Mouse (Mus musculus) hindbrain, embryonic 14.5 days (tissue): ENCODE data around the gene Ext2. TPM values are rescaled to one million over a fixed set of nuclear protein-coding genes. Genes with fewer than 3 reads are reported as not detected.

Experiments used
- ATAC-seq: fragments of 200-750 bp; cut with Nextera tagmentation; 2 replicates; pipeline ENCODE4 v1.8.0; 2017; ENCODE audit warnings: moderate number of reproducible peaks, mild to moderate bottlenecking, moderate TSS enrichment, moderate library complexity; ENCODE audit not compliant: low FRiP score
- DNase-seq: peaks from one replicate; pipeline ENCODE4 v3.0.0-alpha.2; 2015; ENCODE audit warnings: low spot score
- H3K27ac ChIP-seq: fragments of 300-500 bp; sonication (generic); 2 replicates; pipeline ENCODE4 v1.5.1; 2014; ENCODE audit warnings: mild to moderate bottlenecking, moderate library complexity
- H3K27me3 ChIP-seq: fragments of 300-500 bp; sonication (generic); 2 replicates; pipeline ENCODE4 v1.6.1; 2014; ENCODE audit warnings: mild to moderate bottlenecking, low read length, mixed read lengths; ENCODE audit not compliant: control insufficient read depth, insufficient read depth
- H3K36me3 ChIP-seq: fragments of 300-500 bp; sonication (generic); replicated peaks from 2 replicates; pipeline ENCODE4 v1.6.1; 2014; ENCODE audit not compliant: control insufficient read depth, insufficient read depth
- H3K4me1 ChIP-seq: fragments of 300-500 bp; sonication (generic); replicated peaks from 2 replicates; pipeline ENCODE4 v1.6.1; 2014; ENCODE audit warnings: antibody characterized with exemption, low read length, mixed read lengths; ENCODE audit not compliant: control insufficient read depth, insufficient read depth
- H3K4me2 ChIP-seq: fragments of 300-500 bp; sonication (generic); replicated peaks from 2 replicates; pipeline ENCODE4 v1.6.1; 2014; ENCODE audit warnings: mild to moderate bottlenecking, moderate library complexity
- H3K4me3 ChIP-seq: fragments of 300-500 bp; sonication (generic); replicated peaks from 2 replicates; pipeline ENCODE4 v1.5.1; 2014; ENCODE audit warnings: mild to moderate bottlenecking, low read length
- H3K9ac ChIP-seq: fragments of 300-500 bp; sonication (generic); 2 replicates; pipeline ENCODE4 v1.6.1; 2014
- H3K9me3 ChIP-seq: fragments of 300-500 bp; sonication (generic); 2 replicates; pipeline ENCODE4 v1.6.1; 2016; ENCODE audit warnings: low read length; ENCODE audit not compliant: control insufficient read depth
- WGBS: fragments of 180-500 bp; shearing (Covaris S2); extraction: QIAGEN DNeasy Blood & Tissue Kit; methylation state at CpG from one replicate; pipeline ENCODE4 v1.1.7; 2014; 5-methylcytosine and 5-hydroxymethylcytosine counted together
- polyA plus RNA-seq: library from polyadenylated mRNA; unstranded; fragments of >200 nt; fragmentation: Nextera tagmentation; extraction: Ambion mirVana; gene quantifications from 2 replicates; pipeline ENCODE4 v1.2.1, GENCODE M21; 2014

Ext2 gene
- polyA plus RNA-seq, 1 experiment from 2014 or later: 71.3 TPM

DNA sequence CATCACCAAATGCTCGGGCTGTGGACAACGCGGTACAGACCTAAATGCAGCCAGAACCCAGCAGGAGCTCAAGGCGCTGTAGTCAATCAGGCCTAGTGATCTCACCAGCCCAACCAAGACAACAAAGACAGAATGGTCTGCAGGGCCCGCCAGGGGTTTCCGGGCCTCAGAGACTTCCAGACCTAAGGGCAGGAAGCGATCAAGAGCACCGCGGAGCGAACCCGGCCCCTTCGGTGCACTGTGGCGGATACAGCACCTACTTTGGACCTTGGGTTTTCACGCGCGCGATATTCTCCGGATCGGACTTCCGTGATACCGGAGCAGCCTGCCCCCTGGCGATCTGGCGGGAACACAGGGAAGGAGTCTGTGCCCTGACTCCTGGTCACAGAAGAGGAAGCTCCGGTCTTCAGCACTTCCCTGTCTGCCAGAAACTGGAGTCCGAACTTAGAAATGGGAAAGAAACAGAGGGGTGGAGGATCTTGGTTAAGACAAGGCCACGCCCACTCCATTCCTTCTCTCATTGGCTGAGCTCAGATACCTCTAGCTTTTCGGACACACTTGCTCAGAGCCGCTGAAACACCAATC is 27.2 kb upstream of the Ext2 start, which contains the start of gene Accs:
Accs (minus strand) TSS at position 439 of the 585 bp plus-strand sequence.
- 0 out of 2 replicates have a peak, but pooled peaks cover under 1% of the 10 kb centered on the region for H3K36me3 ChIP-seq
- H3K4me1 ChIP-seq: peaks cover 9% of the 10 kb centered on the region
- H3K9ac ChIP-seq: peak within 1 kb of the TSS; percentile 75
- under 1% methylated on average over 28 of the region's 28 CpGs for WGBS
- H3K27ac ChIP-seq: peak within 1 kb of the TSS; percentile 80
- ATAC-seq: peak; percentile 83
- H3K9me3 ChIP-seq: no peaks in the 10 kb centered on the region
- peak; percentile 76 for DNase-seq
- peak within 1 kb of the TSS; percentile 70 for H3K4me2 ChIP-seq
- H3K27me3 ChIP-seq: no peaks in the 10 kb centered on the region
- peak within 1 kb of the TSS; percentile 53 for H3K4me3 ChIP-seq

DNA sequence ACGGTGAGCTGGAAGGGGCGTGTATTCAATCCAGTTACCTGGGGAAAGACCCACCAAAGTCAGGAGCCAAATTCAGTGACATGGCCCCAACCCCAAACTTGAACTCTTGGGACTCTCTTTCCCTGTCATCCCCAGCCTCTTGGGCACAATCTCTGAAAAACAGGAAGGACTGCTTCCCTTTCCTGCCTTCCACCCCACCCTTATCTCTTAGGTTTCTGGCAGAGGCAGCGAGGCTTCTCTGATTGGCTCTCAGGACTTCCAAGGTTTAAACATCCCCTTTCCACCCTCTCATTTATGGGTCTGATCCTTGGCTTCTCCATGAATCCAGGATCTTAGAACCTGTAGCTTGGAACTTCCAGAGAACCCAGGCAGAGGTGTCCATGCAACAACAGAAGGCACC is 19.0 kb upstream of the Ext2 start:
- Histone ChIP-seq H3K4me2 (no peak overlapping the region), H3K9me3 (no peaks in the 10 kb centered on the region), H3K36me3 (peaks cover 62% of the 10 kb centered on the region), H3K27ac (no peak overlapping the region), H3K9ac (no peak overlapping the region), H3K4me1 (no peaks in the 10 kb centered on the region), H3K27me3 (no peaks in the 10 kb centered on the region), H3K4me3 (no peak overlapping the region)
- WGBS: 97% methylated on average over 3 of the region's 3 CpGs
- ATAC-seq: no peak
- no peak for DNase-seq

DNA sequence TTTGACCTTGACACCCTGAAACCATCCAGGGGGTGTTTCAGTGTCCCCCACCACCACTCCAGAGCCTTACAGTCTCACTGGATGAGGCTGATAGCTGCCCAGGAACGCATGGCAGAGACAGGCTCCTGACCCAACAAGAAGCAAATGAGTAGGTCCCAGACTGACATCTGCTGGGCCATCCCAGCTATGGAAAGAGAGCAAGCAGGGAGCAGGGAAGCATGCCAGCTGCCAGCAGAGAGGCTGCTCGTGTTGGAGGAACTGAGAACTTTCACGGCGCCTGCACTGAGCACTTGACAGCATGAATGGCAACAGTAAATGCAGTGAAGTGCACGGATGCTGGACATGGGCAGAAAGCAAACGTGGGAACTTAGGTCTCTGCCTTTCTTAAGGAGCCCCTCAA is 17.7 kb upstream of the Ext2 start:
- Histone ChIP-seq H3K9ac (no peak overlapping the region), H3K27me3 (no peaks in the 10 kb centered on the region), H3K4me1 (no peaks in the 10 kb centered on the region), H3K36me3 (peaks cover 62% of the 10 kb centered on the region), H3K27ac (no peak overlapping the region), H3K4me3 (no peak overlapping the region), H3K4me2 (no peak overlapping the region), H3K9me3 (no peaks in the 10 kb centered on the region)
- DNase-seq (no peak), ATAC-seq (no peak)
- 66% methylated on average over 6 of the region's 6 CpGs for WGBS

DNA sequence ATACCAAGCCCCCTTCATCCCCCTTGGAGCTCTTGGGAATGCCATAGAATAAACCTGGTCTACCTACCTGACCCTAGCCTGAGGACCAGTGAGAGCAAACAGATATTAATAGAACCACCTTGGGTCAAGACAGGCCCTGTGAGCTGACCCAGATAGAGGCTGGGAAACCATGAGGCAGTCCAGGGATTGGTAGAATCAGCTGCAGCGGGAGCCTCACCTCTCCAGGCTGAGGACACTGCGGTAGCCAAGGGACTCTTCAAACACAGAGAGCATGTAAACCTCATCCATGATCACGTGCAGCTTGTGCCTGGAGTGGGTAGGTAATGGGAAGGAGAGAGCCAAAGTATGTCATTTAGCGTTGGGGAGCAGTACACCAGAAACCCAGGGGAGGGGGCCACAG is 16.6 kb upstream of the Ext2 start:
- no peak overlapping the region for H3K27ac ChIP-seq
- no peak overlapping the region for H3K4me3 ChIP-seq
- no peak overlapping the region for H3K4me2 ChIP-seq
- H3K36me3 ChIP-seq: peaks cover 54% of the 10 kb centered on the region
- ATAC-seq: no peak
- H3K27me3 ChIP-seq: no peaks in the 10 kb centered on the region
- H3K9me3 ChIP-seq: no peaks in the 10 kb centered on the region
- no peaks in the 10 kb centered on the region for H3K4me1 ChIP-seq
- H3K9ac ChIP-seq: no peak overlapping the region
- no peak for DNase-seq
- 95% methylated on average over 4 of the region's 4 CpGs for WGBS

DNA sequence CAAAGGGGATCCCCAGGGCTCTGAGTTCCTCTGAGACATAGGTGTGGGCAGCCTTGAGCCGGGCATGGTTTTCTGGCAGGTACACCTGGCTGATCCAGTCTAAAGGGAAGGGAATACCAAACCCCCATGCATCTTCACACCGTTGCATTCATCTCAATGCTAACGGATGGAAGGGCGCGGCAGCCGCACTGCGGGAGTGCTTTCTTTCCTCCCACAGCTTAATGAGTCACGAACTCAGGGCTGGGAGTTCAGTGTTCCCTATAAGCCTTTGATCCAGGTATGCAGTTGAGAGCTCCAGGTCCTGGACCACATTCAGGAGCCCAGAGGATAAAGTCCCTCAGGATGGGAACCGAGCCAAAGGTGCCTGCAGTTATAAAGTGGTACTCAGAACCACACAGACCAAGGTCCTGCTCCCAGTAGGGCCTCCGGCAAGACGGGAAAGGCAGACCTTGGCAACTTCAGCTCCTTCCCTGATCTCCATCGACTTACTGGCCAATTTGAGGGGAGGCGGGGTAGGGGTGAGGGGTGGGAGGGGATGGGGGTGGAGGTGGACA is 13.9 kb upstream of the Ext2 start:
- no peak overlapping the region for H3K27ac ChIP-seq
- no peak overlapping the region for H3K4me3 ChIP-seq
- no peaks in the 10 kb centered on the region for H3K4me1 ChIP-seq
- WGBS: 72% methylated on average over 13 of the region's 13 CpGs
- H3K9me3 ChIP-seq: no peaks in the 10 kb centered on the region
- H3K27me3 ChIP-seq: no peaks in the 10 kb centered on the region
- H3K36me3 ChIP-seq: peaks cover 34% of the 10 kb centered on the region
- no peak overlapping the region for H3K9ac ChIP-seq
- H3K4me2 ChIP-seq: no peak overlapping the region
- DNase-seq (no peak), ATAC-seq (no peak)

DNA sequence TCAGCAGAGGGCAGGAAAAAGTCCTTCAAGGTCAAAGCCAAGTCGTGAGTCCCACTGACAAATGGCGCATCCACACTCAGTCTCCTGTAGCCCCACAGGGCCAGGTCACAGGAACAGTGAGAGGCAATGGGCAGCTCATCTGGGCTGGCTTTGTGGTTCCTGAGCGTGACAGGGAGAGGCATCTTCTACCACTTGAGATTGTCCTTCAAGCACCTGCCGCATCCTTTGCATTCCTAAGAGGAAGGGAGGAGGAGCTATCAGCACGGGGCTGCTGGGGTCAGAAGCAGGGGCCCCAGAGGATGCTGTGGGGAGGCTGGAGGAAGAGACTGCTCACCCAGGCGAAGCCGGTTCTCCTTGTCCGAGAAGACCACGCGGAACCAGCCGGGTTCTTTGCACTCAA is 13.2 kb upstream of the Ext2 start:
- no peak for ATAC-seq
- H3K9me3 ChIP-seq: no peaks in the 10 kb centered on the region
- H3K36me3 ChIP-seq: peaks cover 27% of the 10 kb centered on the region
- no peak overlapping the region for H3K27ac ChIP-seq
- no peak for DNase-seq
- 83% methylated on average over 11 of the region's 11 CpGs for WGBS
- no peaks in the 10 kb centered on the region for H3K27me3 ChIP-seq
- no peak overlapping the region for H3K4me3 ChIP-seq
- H3K9ac ChIP-seq: no peak overlapping the region
- H3K4me2 ChIP-seq: no peak overlapping the region
- H3K4me1 ChIP-seq: no peaks in the 10 kb centered on the region

DNA sequence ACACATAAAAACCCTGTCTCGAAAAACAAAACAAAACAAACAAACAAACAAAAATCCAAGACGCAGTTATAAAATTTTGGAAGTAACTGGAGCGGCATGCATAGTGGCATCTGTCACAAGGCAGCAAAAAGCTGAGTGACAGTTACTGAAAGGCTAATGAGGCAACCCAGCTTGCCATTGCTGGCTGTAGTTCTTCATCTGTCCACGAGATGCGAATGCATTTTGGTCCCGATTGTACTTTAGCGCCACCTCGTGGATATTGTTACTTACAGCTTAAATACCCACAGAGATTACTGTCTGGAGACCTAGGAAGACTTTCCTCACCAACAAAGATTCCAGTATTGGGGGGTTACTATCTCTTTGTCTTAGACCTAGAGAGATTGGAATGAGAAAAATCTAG is 1.2 kb upstream of the Ext2 start:
- no peak overlapping the region for H3K27ac ChIP-seq
- H3K36me3 ChIP-seq: peaks cover 11% of the 10 kb centered on the region; the same call in 1 of the 2 replicates
- DNase-seq: peak; percentile 95
- no peak overlapping the region for H3K4me2 ChIP-seq
- H3K27me3 ChIP-seq: no peaks in the 10 kb centered on the region
- H3K9ac ChIP-seq: no peak overlapping the region
- H3K9me3 ChIP-seq: no peaks in the 10 kb centered on the region
- 0 out of 2 replicates have a peak, but pooled peaks have one; percentile 4 for ATAC-seq
- peaks cover 11% of the 10 kb centered on the region for H3K4me1 ChIP-seq
- no peak overlapping the region for H3K4me3 ChIP-seq
- 18% methylated on average over 8 of the region's 8 CpGs for WGBS

DNA sequence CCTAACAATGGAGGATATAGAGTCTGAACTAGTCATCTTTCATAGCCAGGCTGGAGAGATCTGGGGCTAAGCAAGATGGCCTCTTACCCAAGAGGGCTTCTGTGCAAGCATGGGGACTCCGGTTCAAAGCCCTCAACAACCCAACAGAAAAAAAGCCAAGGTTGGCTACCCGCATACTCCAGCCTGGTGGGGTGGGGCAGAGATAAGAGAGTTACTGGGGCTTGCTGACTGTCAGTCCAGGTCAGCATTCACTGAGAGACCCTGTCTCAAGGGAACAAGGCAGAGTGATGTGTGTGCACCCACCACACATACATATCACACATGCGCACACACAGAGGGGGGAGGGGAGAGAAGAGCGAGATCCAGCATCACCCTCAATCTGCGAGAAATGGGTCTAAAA is 4.6 kb downstream of the Ext2 start:
- Histone ChIP-seq H3K9ac (no peak overlapping the region), H3K4me2 (no peak overlapping the region), H3K27me3 (no peaks in the 10 kb centered on the region), H3K9me3 (no peaks in the 10 kb centered on the region), H3K4me3 (no peak overlapping the region), H3K27ac (no peak overlapping the region), H3K36me3 (peaks cover 22% of the 10 kb centered on the region), H3K4me1 (peaks cover 11% of the 10 kb centered on the region)
- ATAC-seq (no peak), DNase-seq (no peak)
- WGBS: 94% methylated on average over 5 of the region's 5 CpGs

DNA sequence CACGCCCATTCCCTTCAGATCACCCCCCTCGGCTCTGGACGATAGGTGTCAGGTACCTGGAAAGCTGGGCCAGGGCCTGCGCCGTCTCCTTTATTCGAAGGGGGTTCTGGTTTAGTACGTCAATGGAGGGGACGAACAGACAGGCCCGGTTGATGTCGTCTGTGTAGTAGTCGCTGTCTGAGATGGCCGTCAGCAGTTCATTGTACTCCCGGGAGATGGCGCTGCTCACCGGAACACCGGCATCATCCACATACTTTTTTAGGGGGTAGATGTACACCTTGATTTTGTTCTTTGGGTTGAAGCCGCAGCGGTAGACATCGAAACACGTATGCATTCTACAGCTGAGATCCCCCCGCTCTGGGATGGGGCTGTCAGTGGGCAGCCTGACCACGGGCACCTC is 9.0 kb downstream of the Ext2 start:
- DNase-seq: no peak
- WGBS: 94% methylated on average over 22 of the region's 22 CpGs

More for the DNA sequence above, 9.0 kb downstream of the Ext2 start:
- H3K9ac ChIP-seq: no peak overlapping the region
- no peaks in the 10 kb centered on the region for H3K4me1 ChIP-seq
- H3K27ac ChIP-seq: no peak overlapping the region
- peaks cover 51% of the 10 kb centered on the region for H3K36me3 ChIP-seq
- H3K9me3 ChIP-seq: no peaks in the 10 kb centered on the region
- no peak for ATAC-seq
- H3K4me3 ChIP-seq: no peak overlapping the region
- H3K4me2 ChIP-seq: no peak overlapping the region
- H3K27me3 ChIP-seq: no peaks in the 10 kb centered on the region
